Mouse (Mus musculus): ENCODE measurements around the gene Col23a1.
"Not testable (repeated sequence)": the region's sequence is repeated elsewhere in the genome, so short reads cannot be mapped to it uniquely, and the experiment has no call there.

Col23a1 gene

GRCm38 (mm10) chr11:51609940-51610339 lies 320.2 kb downstream of the Col23a1 start:
- not testable (repeated sequence) for DNase-seq (ENCODE audit: inconsistent age in 2 of 2, low spot score in 1 of 2)

GRCm38 (mm10) chr11:51614256-51614655 lies 324.5 kb downstream of the Col23a1 start:
- no peak for DNase-seq (ENCODE audit: inconsistent age in 2 of 2, low spot score in 1 of 2)

- DNase-seq (ENCODE audit: inconsistent age in 2 of 2, low spot score in 1 of 2), result peak in 1 of 2 experiments; percentile 42
Observed at GRCm38 (mm10) chr11:51615129-51615528, 325.4 kb downstream of the Col23a1 start.

GRCm38 (mm10) chr11:51615601-51616000 lies 325.9 kb downstream of the Col23a1 start:
- DNase-seq (ENCODE audit: inconsistent age in 2 of 2, low spot score in 1 of 2), result peak; percentile 86 to 95

- DNase-seq (ENCODE audit: inconsistent age in 2 of 2, low spot score in 1 of 2), result not testable (repeated sequence)
Observed at GRCm38 (mm10) chr11:51616113-51616512, 326.4 kb downstream of the Col23a1 start.

- peak; percentile 71 to 90 for DNase-seq (ENCODE audit: inconsistent age in 2 of 2, low spot score in 1 of 2)
Observed at GRCm38 (mm10) chr11:51617693-51618092, 328.0 kb downstream of the Col23a1 start.

GRCm38 (mm10) chr11:51618894-51619408 lies 329.2 kb downstream of the Col23a1 start:
- DNase-seq (ENCODE audit: inconsistent age in 2 of 2, low spot score in 1 of 2), result no peak

- peak; percentile 97 to 99 for DNase-seq (ENCODE audit: inconsistent age in 2 of 2, low spot score in 1 of 2)
Observed at GRCm38 (mm10) chr11:51619409-51620060, 329.8 kb downstream of the Col23a1 start, which contains the start of gene Nhp2. Gene Nhp2 (plus strand): TSS chr11:51619735.

GRCm38 (mm10) chr11:51620084-51620483 lies 330.4 kb downstream of the Col23a1 start:
- no peak for DNase-seq (ENCODE audit: inconsistent age in 2 of 2, low spot score in 1 of 2)

- no peak for DNase-seq (ENCODE audit: inconsistent age in 2 of 2, low spot score in 1 of 2)
Observed at GRCm38 (mm10) chr11:51621776-51622175, 332.1 kb downstream of the Col23a1 start.

- DNase-seq (ENCODE audit: inconsistent age in 2 of 2, low spot score in 1 of 2), result no peak
Observed at GRCm38 (mm10) chr11:51622971-51623491, 333.3 kb downstream of the Col23a1 start.

GRCm38 (mm10) chr11:51625187-51625820 lies 335.6 kb downstream of the Col23a1 start:
- no peak for DNase-seq (ENCODE audit: inconsistent age in 2 of 2, low spot score in 1 of 2)

- no peak for DNase-seq (ENCODE audit: inconsistent age in 2 of 2, low spot score in 1 of 2)
Observed at GRCm38 (mm10) chr11:51627425-51627824, 337.7 kb downstream of the Col23a1 start.

- no peak for DNase-seq (ENCODE audit: inconsistent age in 2 of 2, low spot score in 1 of 2)
Observed at GRCm38 (mm10) chr11:51627907-51628306, 338.2 kb downstream of the Col23a1 start.

GRCm38 (mm10) chr11:51629651-51630314 lies 340.1 kb downstream of the Col23a1 start:
- peak; percentile 48 to 74 for DNase-seq (ENCODE audit: inconsistent age in 2 of 2, low spot score in 1 of 2)

- DNase-seq (ENCODE audit: inconsistent age in 2 of 2, low spot score in 1 of 2), result peak in 1 of 2 experiments; percentile 78
Observed at GRCm38 (mm10) chr11:51632130-51632753, 342.5 kb downstream of the Col23a1 start.

GRCm38 (mm10) chr11:51633200-51633599 lies 343.5 kb downstream of the Col23a1 start:
- not testable (repeated sequence) for DNase-seq (ENCODE audit: inconsistent age in 2 of 2, low spot score in 1 of 2)
